Mouse (Mus musculus) hematopoietic stem cell, adult 5-6 weeks (primary cell): ENCODE data around the gene Psmd11. TPM values are rescaled to one million over a fixed set of nuclear protein-coding genes. Genes with fewer than 3 reads are reported as not detected.
"Not testable (repeated sequence)": the region's sequence is repeated elsewhere in the genome, so short reads cannot be mapped to it uniquely, and the experiment has no call there.

ENCODE experiments used
- ATAC-seq, 2 experiments: fragments of 125-278 bp in 1 of 2; replicated peaks in 1 of 2; 2 replicates each; pipeline ENCODE4 v1.8.0; 2016 to 2017; ENCODE audit warnings: inconsistent platforms in 2 of 2, mild to moderate bottlenecking in 2 of 2, moderate number of reproducible peaks in 2 of 2, low read depth in 1 of 2, moderate TSS enrichment in 1 of 2; ENCODE audit not compliant: low FRiP score in 2 of 2, poor library complexity in 2 of 2, severe bottlenecking in 2 of 2, insufficient read depth in 1 of 2, low TSS enrichment in 1 of 2
- total RNA-seq: library from RNA; stranded (forward); fragments of 172-1452, 232-1000 nt; gene quantifications from 2 replicates; pipeline ENCODE4 v1.2.3, GENCODE M21; 2017

Psmd11 gene
- total RNA-seq = 61.0 and 66.9 TPM in 2 replicates

GRCm38 (mm10) chr11:80428381-80429008 is at the start of gene Psmd11:
Gene Psmd11 (plus strand): TSS chr11:80428615.
- peak; percentile 100 for ATAC-seq

GRCm38 (mm10) chr11:80379184-80379583 is 49.2 kb upstream of the Psmd11 start:
- not testable (repeated sequence) for ATAC-seq

- peak; percentile 29 to 35 for ATAC-seq
These were observed 45.8 kb upstream of the Psmd11 start for GRCm38 (mm10) chr11:80382626-80383018.

GRCm38 (mm10) chr11:80383019-80383625 is 45.3 kb upstream of the Psmd11 start, which contains the start of gene Zfp207:
Gene Zfp207 (plus strand): TSS chr11:80383279.
- ATAC-seq = peak; percentile 96 to 98

- ATAC-seq = peak in 1 of 2 experiments; percentile 20; a peak in 2 of 4 replicates
These were observed 44.8 kb upstream of the Psmd11 start for GRCm38 (mm10) chr11:80383626-80384046.

GRCm38 (mm10) chr11:80384461-80384860 is 44.0 kb upstream of the Psmd11 start:
- ATAC-seq = no peak

- ATAC-seq = no peak
These were observed 43.4 kb upstream of the Psmd11 start for GRCm38 (mm10) chr11:80385055-80385454.

GRCm38 (mm10) chr11:80386790-80387189 is 41.6 kb upstream of the Psmd11 start:
- ATAC-seq = no peak

GRCm38 (mm10) chr11:80389885-80390284 is 38.5 kb upstream of the Psmd11 start:
- no peak for ATAC-seq

GRCm38 (mm10) chr11:80391407-80392120 is 36.9 kb upstream of the Psmd11 start:
- ATAC-seq = no peak

- ATAC-seq = no peak
These were observed 32.5 kb upstream of the Psmd11 start for GRCm38 (mm10) chr11:80395930-80396329.

GRCm38 (mm10) chr11:80396617-80397016 is 31.8 kb upstream of the Psmd11 start:
- ATAC-seq = no peak

- ATAC-seq = not testable (repeated sequence)
These were observed 20.5 kb upstream of the Psmd11 start for GRCm38 (mm10) chr11:80407878-80408277.

- no peak for ATAC-seq
These were observed 18.0 kb upstream of the Psmd11 start for GRCm38 (mm10) chr11:80410377-80410776.

GRCm38 (mm10) chr11:80417085-80417484 is 11.3 kb upstream of the Psmd11 start:
- ATAC-seq = no peak

GRCm38 (mm10) chr11:80419743-80420142 is 8.7 kb upstream of the Psmd11 start:
- ATAC-seq = no peak

GRCm38 (mm10) chr11:80420202-80420984 is 8.0 kb upstream of the Psmd11 start:
- no peak for ATAC-seq
